Mouse (Mus musculus): Measurements from ENCODE around the gene Atrn. TPM values are rescaled to one million over a fixed set of nuclear protein-coding genes. Genes with fewer than 3 reads are reported as not detected.

The Atrn gene
- polyA plus RNA-seq, 2 experiments: 2.5 to 3.2 TPM

DNA sequence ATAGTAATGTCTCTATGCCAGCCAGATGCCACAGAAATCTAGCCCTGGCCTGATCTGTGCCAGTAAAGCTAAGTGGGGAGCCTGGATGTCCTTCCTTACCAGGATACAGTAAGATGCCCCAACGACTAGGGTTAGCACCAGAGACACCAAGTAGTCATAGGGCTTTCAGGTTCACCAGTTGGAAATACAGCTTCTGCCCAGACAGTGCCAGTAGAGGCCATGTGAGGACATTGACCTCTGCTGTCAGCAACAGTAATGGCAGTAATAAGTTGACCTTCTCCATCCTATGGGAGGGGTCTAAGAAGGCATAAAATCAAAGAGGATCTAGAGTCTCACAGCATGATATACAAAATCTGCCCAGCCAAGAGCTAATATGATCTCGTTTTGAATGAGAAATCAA, 43.5 kb downstream of the Atrn start:
- Histone ChIP-seq H3K9me3 (ENCODE audit: control insufficient read depth, low read length) (no peaks in the 10 kb centered on the region), H3K27me3 (ENCODE audit: control insufficient read depth, insufficient read depth, low read length) (no peaks in the 10 kb centered on the region), H3K4me3 (ENCODE audit: insufficient read depth in 1 of 2, low read depth in 2 of 2, low read length in 2 of 2) (no peak overlapping the region), H3K4me2 (ENCODE audit: low read depth) (no peak overlapping the region), H3K27ac (no peak overlapping the region), H3K9ac (replicated peaks) (no peak overlapping the region), H3K36me3 (replicated peaks; ENCODE audit: control insufficient read depth, insufficient read depth, low read depth) (no peaks in the 10 kb centered on the region), H3K4me1 (replicated peaks; ENCODE audit: control insufficient read depth in 2 of 2, insufficient read depth in 2 of 2, low read length in 1 of 2) (no peaks in the 10 kb centered on the region)
- ATAC-seq (ENCODE audit: insufficient read depth) (no peak), DNase-seq (ENCODE audit: low read depth in 3 of 3, low spot score in 3 of 3) (no peak)
- TF ChIP-seq CTCF (IDR thresholded peaks at IDR 0.05; ENCODE audit: low read depth) (no peak), EP300 (IDR thresholded peaks at IDR 0.05; ENCODE audit: low read depth) (no peak)
- WGBS (ENCODE audit: insufficient replicate concordance): 71% methylated on average over 2 of the region's 2 CpGs

DNA sequence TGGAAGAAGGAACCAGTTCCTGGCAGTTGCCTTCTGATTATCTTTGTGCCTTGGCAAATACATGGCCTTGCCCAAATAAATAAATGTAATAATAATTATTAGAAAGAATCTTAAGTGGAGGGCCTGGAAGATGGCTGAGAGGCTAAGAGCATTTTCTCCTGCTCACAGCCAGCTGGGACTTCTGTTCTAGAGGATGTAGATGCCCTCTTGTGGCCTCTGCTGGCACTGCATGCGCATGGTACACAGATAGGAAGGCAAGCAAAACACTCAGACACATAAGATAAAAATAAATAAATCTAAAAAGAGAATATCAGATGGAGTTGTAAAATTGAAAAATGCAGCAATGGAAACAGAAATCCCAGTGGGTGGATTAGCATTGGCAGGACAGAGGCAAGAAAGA, 44.3 kb downstream of the Atrn start:
- H3K27ac ChIP-seq: no peak overlapping the region
- TF ChIP-seq EP300 (IDR thresholded peaks at IDR 0.05; ENCODE audit: low read depth): no peak
- TF ChIP-seq CTCF (IDR thresholded peaks at IDR 0.05; ENCODE audit: low read depth): peak; percentile 92
- no peak overlapping the region for H3K9ac ChIP-seq (replicated peaks)
- WGBS (ENCODE audit: insufficient replicate concordance): 0% methylated on average over 1 of the region's 1 CpGs
- H3K36me3 ChIP-seq (replicated peaks; ENCODE audit: control insufficient read depth, insufficient read depth, low read depth): no peaks in the 10 kb centered on the region
- H3K9me3 ChIP-seq (ENCODE audit: control insufficient read depth, low read length): no peaks in the 10 kb centered on the region
- no peaks in the 10 kb centered on the region for H3K4me1 ChIP-seq (replicated peaks; ENCODE audit: control insufficient read depth in 2 of 2, insufficient read depth in 2 of 2, low read length in 1 of 2)
- DNase-seq (ENCODE audit: low read depth in 3 of 3, low spot score in 3 of 3) (peak; percentile 57 to 59 (median 58)), ATAC-seq (ENCODE audit: insufficient read depth) (no peak)
- H3K4me2 ChIP-seq (ENCODE audit: low read depth): no peak overlapping the region
- H3K27me3 ChIP-seq (ENCODE audit: control insufficient read depth, insufficient read depth, low read length): no peaks in the 10 kb centered on the region
- no peak overlapping the region for H3K4me3 ChIP-seq (ENCODE audit: insufficient read depth in 1 of 2, low read depth in 2 of 2, low read length in 2 of 2)

DNA sequence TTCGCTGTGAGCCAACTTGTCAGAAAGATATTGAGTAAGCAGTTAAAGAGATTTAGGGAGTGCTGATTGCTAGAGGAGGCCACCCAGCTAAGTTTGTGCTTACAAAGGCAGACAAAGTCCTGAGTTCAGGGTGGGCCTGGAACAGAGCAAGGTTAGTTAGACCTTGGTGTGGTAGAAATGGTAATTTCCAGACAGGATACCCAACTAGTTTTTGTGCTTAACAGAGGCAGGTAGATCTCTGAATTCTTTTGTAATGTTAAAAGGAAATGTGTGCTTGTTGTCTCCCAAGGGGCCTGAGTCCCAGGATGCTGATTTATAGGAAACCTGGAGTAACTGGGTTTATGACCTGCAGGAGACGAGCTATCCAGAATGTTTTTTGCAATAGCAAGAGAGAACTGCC, 52.6 kb downstream of the Atrn start:
- H3K9ac ChIP-seq (replicated peaks): no peak overlapping the region
- no peaks in the 10 kb centered on the region for H3K27me3 ChIP-seq (ENCODE audit: control insufficient read depth, insufficient read depth, low read length)
- no peaks in the 10 kb centered on the region for H3K4me1 ChIP-seq (replicated peaks; ENCODE audit: control insufficient read depth in 2 of 2, insufficient read depth in 2 of 2, low read length in 1 of 2)
- no peak overlapping the region for H3K27ac ChIP-seq
- H3K4me3 ChIP-seq (ENCODE audit: insufficient read depth in 1 of 2, low read depth in 2 of 2, low read length in 2 of 2): no peak overlapping the region
- no peaks in the 10 kb centered on the region for H3K36me3 ChIP-seq (replicated peaks; ENCODE audit: control insufficient read depth, insufficient read depth, low read depth)
- DNase-seq (ENCODE audit: low read depth in 3 of 3, low spot score in 3 of 3) (no peak), ATAC-seq (ENCODE audit: insufficient read depth) (no peak)
- H3K9me3 ChIP-seq (ENCODE audit: control insufficient read depth, low read length): no peaks in the 10 kb centered on the region
- 70% methylated on average over 2 of the region's 2 CpGs for WGBS (ENCODE audit: insufficient replicate concordance)
- TF ChIP-seq EP300 (IDR thresholded peaks at IDR 0.05; ENCODE audit: low read depth) (no peak), CTCF (IDR thresholded peaks at IDR 0.05; ENCODE audit: low read depth) (no peak)
- H3K4me2 ChIP-seq (ENCODE audit: low read depth): no peak overlapping the region

DNA sequence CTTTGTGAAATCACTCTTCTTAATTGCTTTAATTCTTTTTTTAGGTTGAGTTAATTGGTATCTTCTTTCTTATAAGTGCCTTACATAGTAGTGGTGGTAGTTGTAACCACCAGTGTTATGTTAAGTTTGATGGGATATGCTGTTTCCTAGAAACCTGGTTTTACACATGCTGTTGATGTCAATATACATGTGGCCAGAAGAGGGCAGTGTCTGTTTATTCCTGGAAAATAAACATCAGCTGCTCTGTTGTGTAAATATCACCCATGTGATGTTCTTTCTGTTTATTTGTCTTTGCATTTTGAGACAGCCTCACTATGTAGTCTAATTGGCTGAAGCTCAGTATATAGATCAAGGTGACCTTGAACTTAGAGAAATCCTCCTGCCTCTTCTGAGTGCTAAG, 55.6 kb downstream of the Atrn start:
- Histone ChIP-seq H3K9me3 (ENCODE audit: control insufficient read depth, low read length) (no peaks in the 10 kb centered on the region), H3K27me3 (ENCODE audit: control insufficient read depth, insufficient read depth, low read length) (no peaks in the 10 kb centered on the region), H3K36me3 (replicated peaks; ENCODE audit: control insufficient read depth, insufficient read depth, low read depth) (no peaks in the 10 kb centered on the region), H3K9ac (replicated peaks) (no peak overlapping the region), H3K4me3 (ENCODE audit: insufficient read depth in 1 of 2, low read depth in 2 of 2, low read length in 2 of 2) (no peak overlapping the region), H3K4me1 (replicated peaks; ENCODE audit: control insufficient read depth in 2 of 2, insufficient read depth in 2 of 2, low read length in 1 of 2) (no peaks in the 10 kb centered on the region), H3K27ac (no peak overlapping the region), H3K4me2 (ENCODE audit: low read depth) (no peak overlapping the region)
- ATAC-seq (ENCODE audit: insufficient read depth): no peak
- peak in 2 of 3 experiments; percentile 47 for DNase-seq (ENCODE audit: low read depth in 3 of 3, low spot score in 3 of 3)
- TF ChIP-seq EP300 (IDR thresholded peaks at IDR 0.05; ENCODE audit: low read depth) (no peak), CTCF (IDR thresholded peaks at IDR 0.05; ENCODE audit: low read depth) (peak; percentile 79)

DNA sequence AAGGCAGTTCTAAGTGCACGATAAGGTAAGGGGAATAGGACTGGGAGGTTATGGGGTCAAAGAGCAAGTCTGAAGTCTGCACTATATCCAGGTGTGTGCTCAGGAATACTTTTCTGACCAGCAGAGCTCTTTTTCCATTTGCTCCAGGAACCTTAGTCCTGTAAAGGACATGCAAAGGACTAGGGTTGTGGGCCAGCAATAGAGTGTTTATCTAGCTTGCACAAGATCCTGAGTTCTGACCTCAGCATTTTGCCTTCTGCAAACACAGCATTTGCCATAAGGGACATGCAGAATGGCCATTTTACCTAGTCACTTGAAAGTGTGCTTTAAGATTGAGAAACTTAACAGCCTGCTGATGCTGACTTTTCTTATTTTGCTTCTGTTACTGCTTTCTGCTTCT, 58.7 kb downstream of the Atrn start:
- Histone ChIP-seq H3K36me3 (replicated peaks; ENCODE audit: control insufficient read depth, insufficient read depth, low read depth) (no peaks in the 10 kb centered on the region), H3K9ac (replicated peaks) (no peak overlapping the region), H3K4me2 (ENCODE audit: low read depth) (no peak overlapping the region), H3K4me1 (replicated peaks; ENCODE audit: control insufficient read depth in 2 of 2, insufficient read depth in 2 of 2, low read length in 1 of 2) (peaks cover 0 to 4% of the 10 kb centered on the region in 2 experiments; a peak in 2 of 4 replicates), H3K27ac (no peak overlapping the region; the same call in 1 of the 2 replicates), H3K9me3 (ENCODE audit: control insufficient read depth, low read length) (no peaks in the 10 kb centered on the region), H3K4me3 (ENCODE audit: insufficient read depth in 1 of 2, low read depth in 2 of 2, low read length in 2 of 2) (no peak overlapping the region), H3K27me3 (ENCODE audit: control insufficient read depth, insufficient read depth, low read length) (no peaks in the 10 kb centered on the region)
- DNase-seq (ENCODE audit: low read depth in 3 of 3, low spot score in 3 of 3): no peak
- peak; percentile 37; the same call in 1 of the 2 replicates for ATAC-seq (ENCODE audit: insufficient read depth)
- no peak for TF ChIP-seq CTCF (IDR thresholded peaks at IDR 0.05; ENCODE audit: low read depth)
- no peak for TF ChIP-seq EP300 (IDR thresholded peaks at IDR 0.05; ENCODE audit: low read depth)
- 74% methylated on average over 1 of the region's 1 CpGs for WGBS (ENCODE audit: insufficient replicate concordance)

Data from liver, embryonic 14.5 days (tissue).